8 mouse cellular contexts compared by ENCODE assay signal in the genomic region with DNA sequence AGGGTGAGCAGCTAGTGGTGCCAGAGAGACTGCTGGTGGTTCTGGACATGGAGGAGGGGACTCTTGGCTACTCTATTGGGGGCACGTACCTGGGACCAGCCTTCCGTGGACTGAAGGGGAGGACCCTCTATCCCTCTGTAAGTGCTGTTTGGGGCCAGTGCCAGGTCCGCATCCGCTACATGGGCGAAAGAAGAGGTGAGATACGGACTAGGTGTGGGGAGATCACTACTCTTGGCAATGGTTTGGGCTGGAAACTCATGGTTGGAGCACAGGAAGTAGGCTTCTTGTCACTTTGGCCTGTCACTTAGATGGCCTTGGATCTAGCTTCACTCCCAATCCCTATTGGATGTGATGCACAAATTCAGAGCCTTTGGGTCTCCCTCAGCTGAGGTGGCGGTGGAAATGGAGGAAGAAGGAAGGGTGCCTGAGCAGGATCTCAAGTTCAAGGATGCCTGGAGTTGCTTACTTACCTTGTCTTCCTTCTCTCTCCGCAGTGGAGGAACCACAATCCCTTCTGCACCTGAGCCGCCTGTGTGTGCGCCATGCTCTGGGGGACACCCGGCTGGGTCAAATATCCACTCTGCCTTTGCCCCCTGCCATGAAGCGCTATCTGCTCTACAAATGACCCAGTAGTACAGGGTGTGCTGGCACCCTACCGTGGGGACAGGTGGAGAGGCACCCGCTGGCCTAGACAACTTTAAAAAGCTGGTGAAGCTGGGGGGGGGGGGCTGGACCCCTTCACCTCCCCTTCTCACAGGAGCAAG. TPM values are rescaled to one million over a fixed set of nuclear protein-coding genes. Genes with fewer than 3 reads are reported as not detected.
A peak's percentile ranks its signal among the peaks of the same experiment; 100 is the strongest.
DNase-seq lines count a peak whose midpoint lies in the region; ATAC-seq lines count a peak whose summit lies in the region.

No protein-coding gene starts in this region.

- H3K36me3 ChIP-seq in megakaryocyte, embryonic 14.5 days (replicated peaks; ENCODE audit: low read length) = peaks cover 40% of the 10 kb centered on the region
- peaks cover 35% of the 10 kb centered on the region for H3K36me3 ChIP-seq in limb, embryonic 10.5 days
- peaks cover 20% of the 10 kb centered on the region for H3K36me3 ChIP-seq in stomach, embryonic 14.5 days (ENCODE audit: control insufficient read depth, insufficient read depth, low read length)

- H3K9ac ChIP-seq in stomach, embryonic 14.5 days (replicated peaks; ENCODE audit: low read depth, low read length) = peak overlapping the region; percentile 71; the same call in 1 of the 2 replicates

- intact Hi-C loops in gastrocnemius, postnatal 36 days (cut with DNase I) = no loop called here

- WGBS in limb, embryonic 10.5 days = 52% methylated on average over 14 of the region's 14 CpGs
- 45% methylated on average over 14 of the region's 14 CpGs for WGBS in stomach, embryonic 14.5 days

- H3K27ac ChIP-seq in limb, embryonic 10.5 days = peak overlapping the region; percentile 83
- peak overlapping the region; percentile 93 for H3K27ac ChIP-seq in stomach, embryonic 14.5 days (ENCODE audit: low read length)

- H3K4me3 ChIP-seq in megakaryocyte, embryonic 14.5 days (replicated peaks) = peak overlapping the region; percentile 95
- peak overlapping the region; percentile 63 for H3K4me3 ChIP-seq in limb, embryonic 10.5 days
- H3K4me3 ChIP-seq in stomach, embryonic 14.5 days (ENCODE audit: low read depth, low read length) = peak overlapping the region; percentile 59

- peak; percentile 40 for DNase-seq in adrenal gland, postnatal 10 days
- DNase-seq in adrenal gland, postnatal 36 days = no peak
- DNase-seq in limb, embryonic 10.5 days (ENCODE audit: low spot score) = no peak
- DNase-seq in thymus, postnatal 14 days = no peak
- no peak for DNase-seq in gastrocnemius, postnatal 36 days

- peak overlapping the region; percentile 98 for H3K4me2 ChIP-seq in stomach, embryonic 14.5 days (replicated peaks; ENCODE audit: low read depth, low read length)

- no peak for ATAC-seq in megakaryocyte, adult 5-6 weeks (ENCODE audit: poor library complexity, severe bottlenecking)
- no peak for ATAC-seq in stomach, embryonic 14.5 days (ENCODE audit: insufficient number of reproducible peaks, insufficient read depth, low FRiP score, low read depth)

- H3K4me1 ChIP-seq in megakaryocyte, embryonic 14.5 days = peaks cover 91% of the 10 kb centered on the region
- peaks cover 68% of the 10 kb centered on the region for H3K4me1 ChIP-seq in limb, embryonic 10.5 days
- H3K4me1 ChIP-seq in stomach, embryonic 14.5 days (ENCODE audit: control insufficient read depth, insufficient read depth, low read length) = peaks cover 31% of the 10 kb centered on the region

- H3K27me3 ChIP-seq in megakaryocyte, embryonic 14.5 days (replicated peaks) = no peaks in the 10 kb centered on the region
- H3K27me3 ChIP-seq in limb, embryonic 10.5 days (ENCODE audit: low read depth, poor library complexity, severe bottlenecking) = no peaks in the 10 kb centered on the region
- no peaks in the 10 kb centered on the region for H3K27me3 ChIP-seq in stomach, embryonic 14.5 days (ENCODE audit: control insufficient read depth, insufficient read depth, low read length)

- no peaks in the 10 kb centered on the region for H3K9me3 ChIP-seq in megakaryocyte, embryonic 14.5 days
- no peaks in the 10 kb centered on the region for H3K9me3 ChIP-seq in limb, embryonic 10.5 days (replicated peaks)
- no peaks in the 10 kb centered on the region for H3K9me3 ChIP-seq in stomach, embryonic 14.5 days (ENCODE audit: control insufficient read depth, low read depth, low read length)

RNA-seq across cellular contexts. Expression of a gene that starts 1.5 kb away (rescaled TPM):
- total RNA-seq in adrenal gland, postnatal 10 days (2021) = 10 to 100 TPM; 11.7 to 15.2 TPM
- total RNA-seq in adrenal gland, postnatal 36 days (2021) = 10 to 100 TPM; 16.9 to 25.4 TPM
- polyA plus RNA-seq in megakaryocyte, embryonic 14.5 days (2012; ENCODE audit: insufficient read depth, low replicate concordance) = 42.5 and 52.2 TPM in 2 replicates
- total RNA-seq in megakaryocyte, adult 5-6 weeks (2015) = 5.1 and 8.0 TPM in 2 replicates
- total RNA-seq in megakaryocyte, adult 5-6 weeks (2017) = 10.3 and 14.0 TPM in 2 replicates
- 4.7 and 6.9 TPM in 2 replicates for polyA plus RNA-seq in limb, embryonic 10.5 days (2016; fragmentation: Nextera tagmentation; extraction: Ambion mirVana)
- polyA plus RNA-seq in stomach, embryonic 14.5 days (2014; fragmentation: Nextera tagmentation; extraction: Ambion mirVana) = 7.4 and 8.0 TPM in 2 replicates
- 1 to 10 TPM; 2.3 to 2.5 TPM for total RNA-seq in gastrocnemius, postnatal 36 days (2021)

RNA-seq across cellular contexts. Expression of a gene that starts 4.1 kb away (rescaled TPM):
- 100 to 1,000 TPM; 504 to 601 TPM for total RNA-seq in adrenal gland, postnatal 10 days (2021)
- total RNA-seq in adrenal gland, postnatal 36 days (2021) = 100 to 1,000 TPM; 406 to 411 TPM
- 74.5 and 552 TPM in 2 replicates for polyA plus RNA-seq in megakaryocyte, embryonic 14.5 days (2012; ENCODE audit: insufficient read depth, low replicate concordance)
- 134 and 144 TPM in 2 replicates for total RNA-seq in megakaryocyte, adult 5-6 weeks (2015)
- total RNA-seq in megakaryocyte, adult 5-6 weeks (2017) = 93.8 and 113 TPM in 2 replicates
- 831 and 927 TPM in 2 replicates for polyA plus RNA-seq in limb, embryonic 10.5 days (2016; fragmentation: Nextera tagmentation; extraction: Ambion mirVana)
- polyA plus RNA-seq in stomach, embryonic 14.5 days (2014; fragmentation: Nextera tagmentation; extraction: Ambion mirVana) = 844 and 872 TPM in 2 replicates
- 1,000 to 10,000 TPM; 2,608 to 3,105 TPM for total RNA-seq in gastrocnemius, postnatal 36 days (2021)

RNA-seq across cellular contexts. Expression of a gene that starts 19.3 kb away (rescaled TPM):
- 100 to 1,000 TPM in 1 of 2 experiments, 10 to 100 TPM in 1; 89.2 to 111 TPM for total RNA-seq in adrenal gland, postnatal 10 days (2021)
- 100 to 1,000 TPM; 120 to 126 TPM for total RNA-seq in adrenal gland, postnatal 36 days (2021)
- polyA plus RNA-seq in megakaryocyte, embryonic 14.5 days (2012; ENCODE audit: insufficient read depth, low replicate concordance) = 35.1 and 61.7 TPM in 2 replicates
- total RNA-seq in megakaryocyte, adult 5-6 weeks (2015) = 31.8 and 32.7 TPM in 2 replicates
- 56.3 and 58.5 TPM in 2 replicates for total RNA-seq in megakaryocyte, adult 5-6 weeks (2017)
- polyA plus RNA-seq in limb, embryonic 10.5 days (2016; fragmentation: Nextera tagmentation; extraction: Ambion mirVana) = 200 and 209 TPM in 2 replicates
- polyA plus RNA-seq in stomach, embryonic 14.5 days (2014; fragmentation: Nextera tagmentation; extraction: Ambion mirVana) = 121 and 123 TPM in 2 replicates
- 10 to 100 TPM; 41.7 to 43.2 TPM for total RNA-seq in gastrocnemius, postnatal 36 days (2021)

RNA-seq across cellular contexts. Expression of a gene that starts 19.4 kb away (rescaled TPM):
- total RNA-seq in adrenal gland, postnatal 10 days (2021) = 10 to 100 TPM; 26.3 to 28.8 TPM
- 1 to 10 TPM; 5.9 to 9.2 TPM for total RNA-seq in adrenal gland, postnatal 36 days (2021)
- 27.2 and 32.4 TPM in 2 replicates for polyA plus RNA-seq in megakaryocyte, embryonic 14.5 days (2012; ENCODE audit: insufficient read depth, low replicate concordance)
- 160 and 180 TPM in 2 replicates for total RNA-seq in megakaryocyte, adult 5-6 weeks (2015)
- total RNA-seq in megakaryocyte, adult 5-6 weeks (2017) = 168 and 185 TPM in 2 replicates
- polyA plus RNA-seq in limb, embryonic 10.5 days (2016; fragmentation: Nextera tagmentation; extraction: Ambion mirVana) = 243 and 250 TPM in 2 replicates
- polyA plus RNA-seq in stomach, embryonic 14.5 days (2014; fragmentation: Nextera tagmentation; extraction: Ambion mirVana) = 151 and 163 TPM in 2 replicates
- 1 to 10 TPM; 1.5 to 1.8 TPM for total RNA-seq in gastrocnemius, postnatal 36 days (2021)

RNA-seq across cellular contexts. Expression of a gene that starts 30.1 kb away (rescaled TPM):
- 1 to 10 TPM; 7.5 to 9.7 TPM for total RNA-seq in adrenal gland, postnatal 10 days (2021)
- total RNA-seq in adrenal gland, postnatal 36 days (2021) = 1 to 10 TPM; 6.2 to 8.1 TPM
- polyA plus RNA-seq in megakaryocyte, embryonic 14.5 days (2012; ENCODE audit: insufficient read depth, low replicate concordance) = not detected in 2 replicates
- not detected in 2 replicates for total RNA-seq in megakaryocyte, adult 5-6 weeks (2015)
- not detected in 2 replicates for total RNA-seq in megakaryocyte, adult 5-6 weeks (2017)
- polyA plus RNA-seq in limb, embryonic 10.5 days (2016; fragmentation: Nextera tagmentation; extraction: Ambion mirVana) = 0.34 and 0.35 TPM in 2 replicates
- 1.4 and 1.5 TPM in 2 replicates for polyA plus RNA-seq in stomach, embryonic 14.5 days (2014; fragmentation: Nextera tagmentation; extraction: Ambion mirVana)
- 1 to 10 TPM; 1.2 to 1.6 TPM for total RNA-seq in gastrocnemius, postnatal 36 days (2021)

Comparison
In these comparisons a context has a peak if more than half of its experiments do, and no peak if none do; other contexts are left out.
1. RNA of a gene that starts 4.1 kb away (total RNA-seq): 2,608 to 3,105 TPM in gastrocnemius, postnatal 36 days; 504 to 601 TPM in adrenal gland, postnatal 10 days, 406 to 411 TPM in adrenal gland, postnatal 36 days and 93.8 to 144 TPM in megakaryocyte, adult 5-6 weeks; every median in the first group is over 4 times any median in the second.
2. Peak in every context shown above with its lines, with median percentiles within 50 percentile points of each other: H3K4me3 ChIP-seq.